8 mouse cellular contexts compared by ENCODE assay signal in the genomic region with DNA sequence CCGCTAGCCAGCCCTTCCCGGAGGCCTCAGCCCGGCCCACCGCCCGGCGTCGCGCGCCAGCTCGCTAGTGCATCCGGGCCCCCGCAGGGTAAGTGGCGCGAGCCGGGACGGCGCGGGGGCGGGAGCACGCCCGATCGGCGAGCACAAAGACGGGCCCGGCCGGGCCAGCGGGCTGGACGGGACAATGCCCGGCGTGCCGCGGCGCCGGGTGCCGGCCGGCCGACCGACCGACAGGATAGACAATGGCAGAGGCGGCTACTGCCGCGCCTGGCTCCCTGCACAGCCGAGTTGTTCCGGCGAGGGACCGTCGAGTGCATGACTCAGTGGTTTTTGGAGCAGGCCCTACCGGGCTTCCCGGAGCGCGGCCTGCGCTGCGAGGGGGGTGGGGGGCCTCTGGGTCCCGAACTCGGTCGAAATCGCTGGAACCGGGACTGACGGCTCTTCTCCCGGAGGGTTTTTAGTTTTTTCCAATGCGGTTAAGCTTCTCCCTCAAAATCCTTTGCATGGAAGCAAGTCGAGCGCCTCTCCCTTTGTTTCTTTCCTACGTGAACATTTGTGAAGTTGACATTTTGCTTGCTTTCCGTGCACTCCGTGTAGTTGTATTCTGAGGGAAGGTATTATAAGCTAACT. TPM values are rescaled to one million over a fixed set of nuclear protein-coding genes. Genes with fewer than 3 reads are reported as not detected.
DNase-seq lines count a peak whose midpoint lies in the region; ATAC-seq lines count a peak whose summit lies in the region.

No protein-coding gene starts in this region.

- WGBS in forebrain, embryonic 12.5 days, result under 1% methylated on average over 66 of the region's 66 CpGs
- under 1% methylated on average over 56 of the region's 66 CpGs for WGBS in heart, embryonic 16.5 days
- under 1% methylated on average over 63 of the region's 66 CpGs for WGBS in liver, embryonic 16.5 days (ENCODE audit: insufficient replicate concordance)
- WGBS in neural tube, embryonic 14.5 days, result under 1% methylated on average over 43 of the region's 66 CpGs

- H3K4me3 ChIP-seq in forebrain, embryonic 12.5 days (replicated peaks), result peak overlapping the region; percentile 98
- peak overlapping the region; percentile 97 for H3K4me3 ChIP-seq in heart, embryonic 16.5 days (ENCODE audit: low read length)
- peak overlapping the region; percentile 97 for H3K4me3 ChIP-seq in liver, embryonic 16.5 days (ENCODE audit: low read depth, low read length)
- H3K4me3 ChIP-seq in neural tube, embryonic 14.5 days (ENCODE audit: low read depth, low read length), result peak overlapping the region; percentile 96

- H3K36me3 ChIP-seq in forebrain, embryonic 12.5 days (replicated peaks), result peaks cover 13% of the 10 kb centered on the region
- peaks cover 11% of the 10 kb centered on the region for H3K36me3 ChIP-seq in heart, embryonic 16.5 days (ENCODE audit: control insufficient read depth, insufficient read depth)
- H3K36me3 ChIP-seq in liver, embryonic 16.5 days (ENCODE audit: control insufficient read depth, insufficient read depth), result peaks cover 9% of the 10 kb centered on the region
- H3K36me3 ChIP-seq in neural tube, embryonic 14.5 days (ENCODE audit: control insufficient read depth, insufficient read depth, low read length), result peaks cover 8% of the 10 kb centered on the region

- no peaks in the 10 kb centered on the region for H3K27me3 ChIP-seq in forebrain, embryonic 12.5 days
- H3K27me3 ChIP-seq in heart, embryonic 16.5 days (ENCODE audit: control insufficient read depth, insufficient read depth, low read length), result no peaks in the 10 kb centered on the region
- H3K27me3 ChIP-seq in liver, embryonic 16.5 days (ENCODE audit: control insufficient read depth, insufficient read depth, low read depth, low read length), result no peaks in the 10 kb centered on the region
- H3K27me3 ChIP-seq in neural tube, embryonic 14.5 days (ENCODE audit: control insufficient read depth, insufficient read depth, low read length), result no peaks in the 10 kb centered on the region; the same call in 1 of the 2 replicates

- no peaks in the 10 kb centered on the region for H3K9me3 ChIP-seq in forebrain, embryonic 12.5 days
- no peaks in the 10 kb centered on the region for H3K9me3 ChIP-seq in heart, embryonic 16.5 days (replicated peaks; ENCODE audit: control insufficient read depth, low read length)
- H3K9me3 ChIP-seq in liver, embryonic 16.5 days (replicated peaks; ENCODE audit: control insufficient read depth, low read length), result no peaks in the 10 kb centered on the region
- H3K9me3 ChIP-seq in neural tube, embryonic 14.5 days (ENCODE audit: control insufficient read depth, low read length), result no peaks in the 10 kb centered on the region

- peak; percentile 26 to 36 for DNase-seq in CD8-positive naive resting alpha-beta T cell, adult 2 months (ENCODE audit: low read depth in 2 of 2, low spot score in 2 of 2)
- peak; percentile 84 for DNase-seq in brain, adult 2 months (ENCODE audit: low read depth, low spot score)
- DNase-seq in kidney, postnatal 25 days, result peak; percentile 59 to 82
- DNase-seq in thymus, adult 18-20 months, result peak; percentile 59 to 68

- peaks cover 17% of the 10 kb centered on the region for H3K4me1 ChIP-seq in forebrain, embryonic 12.5 days
- peaks cover 7% of the 10 kb centered on the region for H3K4me1 ChIP-seq in heart, embryonic 16.5 days (ENCODE audit: control insufficient read depth, insufficient read depth, low read length)
- peaks cover 12% of the 10 kb centered on the region for H3K4me1 ChIP-seq in liver, embryonic 16.5 days (ENCODE audit: control insufficient read depth, low read depth, low read length)
- H3K4me1 ChIP-seq in neural tube, embryonic 14.5 days (ENCODE audit: control insufficient read depth, insufficient read depth, low read length), result peaks cover 17% of the 10 kb centered on the region; the same call in 1 of the 2 replicates

- peak overlapping the region; percentile 100 for H3K9ac ChIP-seq in forebrain, embryonic 12.5 days
- peak overlapping the region; percentile 100 for H3K9ac ChIP-seq in heart, embryonic 16.5 days (ENCODE audit: low read length)
- H3K9ac ChIP-seq in liver, embryonic 16.5 days (ENCODE audit: low read depth, low read length), result peak overlapping the region; percentile 99
- peak overlapping the region; percentile 99 for H3K9ac ChIP-seq in neural tube, embryonic 14.5 days (replicated peaks; ENCODE audit: low read depth, low read length)

- peak overlapping the region; percentile 31 for H3K4me2 ChIP-seq in forebrain, embryonic 12.5 days
- peak overlapping the region; percentile 46 for H3K4me2 ChIP-seq in heart, embryonic 16.5 days (ENCODE audit: low read depth, low read length)
- H3K4me2 ChIP-seq in liver, embryonic 16.5 days (ENCODE audit: low read depth, low read length), result peak overlapping the region; percentile 55
- peak overlapping the region; percentile 38 for H3K4me2 ChIP-seq in neural tube, embryonic 14.5 days (ENCODE audit: low read depth, low read length)

- ATAC-seq in forebrain, embryonic 12.5 days (ENCODE audit: low FRiP score), result peak; percentile 59
- ATAC-seq in heart, embryonic 16.5 days (replicated peaks; ENCODE audit: extremely low read depth, insufficient read depth, low FRiP score), result peak; percentile 50
- peak; percentile 54 for ATAC-seq in liver, embryonic 16.5 days (ENCODE audit: low read depth)
- ATAC-seq in neural tube, embryonic 14.5 days (ENCODE audit: low read depth), result peak; percentile 62

- H3K27ac ChIP-seq in forebrain, embryonic 12.5 days, result peak overlapping the region; percentile 100
- H3K27ac ChIP-seq in heart, embryonic 16.5 days (ENCODE audit: low read length), result peak overlapping the region; percentile 100
- peak overlapping the region; percentile 97 for H3K27ac ChIP-seq in liver, embryonic 16.5 days (ENCODE audit: low read length)
- peak overlapping the region; percentile 100 for H3K27ac ChIP-seq in neural tube, embryonic 14.5 days (ENCODE audit: low read depth, low read length)

RNA-seq across cellular contexts. Expression of a gene that starts 0.7 kb away (rescaled TPM):
- polyA plus RNA-seq in forebrain, embryonic 12.5 days (2016; fragmentation: Nextera tagmentation; extraction: Ambion mirVana), result 150 and 152 TPM in 2 replicates
- 81.2 and 87.7 TPM in 2 replicates for polyA plus RNA-seq in heart, embryonic 16.5 days (2015; fragmentation: Nextera tagmentation; extraction: Ambion mirVana)
- 25.5 and 27.2 TPM in 2 replicates for polyA plus RNA-seq in liver, embryonic 16.5 days (2015; fragmentation: Nextera tagmentation; extraction: Ambion mirVana)
- 202 and 218 TPM in 2 replicates for polyA plus RNA-seq in neural tube, embryonic 14.5 days (2014; fragmentation: Nextera tagmentation; extraction: Ambion mirVana)

Comparison
In these comparisons a context has a peak if more than half of its experiments do, and no peak if none do; other contexts are left out.
1. Peak in every context shown above with its lines: DNase-seq, ATAC-seq, H3K4me3 ChIP-seq and H3K27ac ChIP-seq.
2. DNase-seq: peak in every context shown above with its lines; median percentile 84 in brain, adult 2 months; 70 in kidney, postnatal 25 days; 64 in thymus, adult 18-20 months; 31 in CD8-positive naive resting alpha-beta T cell, adult 2 months.